Mouse (Mus musculus): ENCODE measurements around the gene Fra10ac1.

Fra10ac1 gene

DNA sequence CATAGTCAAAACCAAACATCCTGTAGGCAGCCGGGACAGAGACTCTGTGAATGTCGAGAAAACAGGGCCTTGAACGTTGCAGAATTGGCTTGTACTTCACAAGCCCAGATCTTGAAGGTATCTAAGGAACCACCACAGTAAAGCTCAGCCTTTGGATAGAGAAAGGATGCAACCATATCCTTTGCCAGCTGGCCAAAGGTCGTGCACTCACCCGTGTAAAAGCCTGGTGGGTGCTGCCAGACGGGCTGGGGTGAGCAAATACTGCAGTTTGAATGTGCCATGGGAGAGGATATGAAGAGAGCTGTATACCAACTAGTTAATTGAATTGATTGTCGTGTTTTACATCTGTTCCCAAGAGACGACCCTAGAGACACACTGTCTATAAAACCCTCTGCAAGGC is 8.1 kb upstream of the Fra10ac1 start:
- DNase-seq (ENCODE audit: low spot score in 2 of 2), result no peak

DNA sequence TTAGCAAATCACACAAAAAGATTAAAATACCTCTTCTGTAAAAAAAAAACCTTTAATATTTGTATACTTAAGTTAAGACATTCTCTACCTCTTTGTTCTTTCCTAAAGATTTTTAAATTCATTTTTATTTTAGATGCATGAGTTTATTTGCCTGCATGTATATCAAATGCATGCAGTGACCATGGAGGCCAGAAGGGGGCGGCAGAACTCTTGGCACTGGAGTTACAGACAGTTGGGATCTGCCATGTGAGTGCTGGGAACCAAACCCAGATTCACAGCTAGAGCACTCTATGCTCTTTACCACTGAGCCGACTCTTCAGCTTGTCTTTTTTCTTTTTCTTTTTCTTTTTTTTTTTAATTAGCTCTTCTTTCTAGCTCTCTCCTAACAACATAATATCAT is 4.7 kb upstream of the Fra10ac1 start:
- no peak for DNase-seq (ENCODE audit: low spot score in 2 of 2)

DNA sequence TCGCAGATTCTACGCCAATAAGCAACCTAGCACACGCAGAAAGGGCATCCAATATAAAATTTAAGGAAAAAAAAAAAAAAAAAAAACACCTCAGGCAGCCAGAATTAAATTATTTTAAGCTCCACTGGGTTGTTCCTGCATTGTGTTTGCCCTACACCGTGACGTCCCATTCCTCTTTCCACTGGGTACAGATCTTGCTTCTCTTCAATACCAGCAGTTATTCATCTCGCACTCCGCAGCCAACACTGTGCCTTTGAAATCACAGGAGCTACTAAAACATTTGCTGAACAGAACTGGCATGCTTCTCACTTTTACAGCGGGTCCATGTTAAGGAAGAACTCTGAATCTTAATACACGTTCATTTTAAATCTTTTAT is 717 bp upstream of the Fra10ac1 start:
- DNase-seq (ENCODE audit: low spot score in 2 of 2), result no peak

DNA sequence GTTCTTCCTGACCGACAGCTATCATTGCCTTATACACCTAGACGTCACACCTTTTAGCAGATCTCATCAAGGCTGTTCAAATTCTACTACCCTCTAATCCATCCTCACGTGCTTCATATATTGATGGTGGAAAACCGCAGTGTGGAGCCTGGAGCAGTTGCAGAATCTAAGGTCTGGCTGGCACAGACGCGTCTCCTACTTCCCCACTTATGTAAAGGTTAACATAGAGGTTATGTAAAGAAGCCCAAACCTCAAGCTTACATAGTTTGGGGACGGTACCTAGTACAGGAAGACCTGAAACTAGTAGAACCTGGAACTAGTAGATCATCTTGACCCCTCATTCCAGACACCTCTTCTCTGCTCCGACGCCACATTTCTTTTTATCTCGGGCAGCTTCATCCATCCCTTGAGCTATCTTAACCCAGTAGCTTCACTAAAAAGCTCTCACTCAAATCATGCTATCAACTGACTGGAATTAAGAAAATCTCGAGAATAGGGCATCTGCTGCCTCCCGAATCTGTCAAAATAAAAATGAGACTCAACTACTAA is 526 bp downstream of the Fra10ac1 start:
- DNase-seq (ENCODE audit: low spot score in 2 of 2), result no peak

DNA sequence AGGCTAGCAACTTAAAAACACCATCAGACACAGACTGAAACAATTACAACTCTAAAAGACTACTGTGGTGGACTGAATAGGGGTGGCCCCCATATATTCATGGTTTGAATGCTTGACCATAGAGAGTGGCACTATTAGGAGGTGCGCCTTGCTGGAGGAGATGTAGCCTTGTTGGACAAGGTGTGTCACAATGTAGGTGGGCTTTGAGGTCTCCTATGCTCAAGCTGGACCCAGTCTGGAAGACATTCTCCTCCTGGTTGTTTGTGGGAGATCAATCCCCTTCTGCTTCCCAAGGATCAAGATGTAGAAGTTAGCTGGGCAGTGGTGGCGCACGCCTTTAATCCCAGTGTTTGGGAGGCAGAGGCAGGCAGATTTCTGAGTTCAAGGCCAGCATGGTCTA is 6.3 kb downstream of the Fra10ac1 start:
- DNase-seq (ENCODE audit: low spot score in 2 of 2), result no peak

DNA sequence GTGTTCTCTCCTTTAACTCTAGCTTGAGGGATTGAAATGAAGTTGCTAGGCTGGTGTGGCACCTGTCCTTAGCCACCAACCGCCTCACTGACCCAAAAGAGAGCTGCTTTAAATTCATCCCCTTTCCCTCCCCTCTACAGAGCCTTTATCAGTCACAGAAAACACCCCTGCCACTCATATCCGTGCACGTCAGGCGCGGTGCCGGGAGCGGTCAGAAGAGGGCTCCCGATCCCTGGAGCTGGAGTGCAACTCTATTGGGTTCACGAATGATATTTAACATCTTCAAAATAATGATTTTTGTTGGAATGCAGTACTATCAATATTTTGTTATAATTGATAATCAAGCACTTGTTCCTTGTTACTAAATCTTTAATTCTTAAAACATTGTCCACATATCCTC is 17.3 kb downstream of the Fra10ac1 start:
- no peak for DNase-seq (ENCODE audit: low spot score in 2 of 2)

DNA sequence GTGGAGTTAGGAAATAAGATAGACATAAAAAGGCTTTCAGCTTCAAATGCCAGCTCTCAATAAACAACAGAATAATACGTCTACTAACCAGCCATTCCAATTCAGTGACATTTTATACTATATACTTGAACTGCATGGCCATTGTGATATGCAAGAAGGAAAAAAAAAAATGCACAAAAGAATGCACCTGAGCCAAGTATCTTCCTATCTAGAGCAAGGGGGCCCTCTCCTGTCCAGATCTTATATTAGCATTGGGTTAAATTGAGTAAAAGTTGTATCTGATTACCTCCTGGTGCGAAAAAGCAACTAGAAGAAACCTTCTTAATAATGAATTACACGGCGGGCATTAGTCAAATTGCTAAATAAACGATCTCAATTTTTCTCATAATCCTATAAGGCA is 25.2 kb downstream of the Fra10ac1 start:
- no peak for DNase-seq (ENCODE audit: low spot score in 2 of 2)

DNA sequence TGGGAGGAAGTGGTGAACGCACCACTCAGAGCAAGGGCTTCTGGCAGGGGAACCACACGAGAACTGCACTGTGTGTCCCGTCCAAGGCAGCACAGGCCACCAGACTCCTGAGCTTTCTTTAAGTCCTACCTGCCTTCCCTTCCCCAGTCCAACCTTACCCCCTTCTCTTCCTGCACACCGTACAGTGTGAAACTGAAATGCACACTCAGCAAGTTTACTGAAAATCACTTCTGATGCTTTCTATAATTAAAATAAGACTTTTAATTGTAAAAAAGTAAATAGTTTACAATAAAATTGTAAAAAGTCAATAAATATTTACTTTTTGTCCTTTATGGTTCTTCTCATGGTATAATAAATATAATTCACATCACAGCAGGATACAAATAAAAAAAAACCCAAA is 28.7 kb downstream of the Fra10ac1 start:
- no peak for DNase-seq (ENCODE audit: low spot score in 2 of 2)

DNA sequence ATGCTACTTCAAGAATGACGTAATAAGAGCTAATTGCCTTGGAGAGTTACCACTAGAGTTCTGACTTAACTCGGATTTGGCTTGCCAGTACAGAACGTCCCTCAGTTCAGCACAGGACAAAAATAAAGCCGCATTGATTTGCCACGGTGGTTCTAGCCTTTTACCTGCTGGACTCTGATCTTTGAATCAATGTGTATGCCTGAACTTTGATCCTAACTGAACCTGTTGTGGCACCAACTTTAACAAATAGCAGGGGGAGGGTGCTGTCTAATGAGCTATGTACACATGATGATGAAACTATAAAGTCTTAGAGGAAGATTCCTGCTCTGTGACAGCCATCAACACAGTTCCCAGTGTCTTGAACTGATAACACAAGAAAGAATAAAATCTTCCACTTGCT is 32.5 kb downstream of the Fra10ac1 start:
- DNase-seq (ENCODE audit: low spot score in 2 of 2), result no peak

DNA sequence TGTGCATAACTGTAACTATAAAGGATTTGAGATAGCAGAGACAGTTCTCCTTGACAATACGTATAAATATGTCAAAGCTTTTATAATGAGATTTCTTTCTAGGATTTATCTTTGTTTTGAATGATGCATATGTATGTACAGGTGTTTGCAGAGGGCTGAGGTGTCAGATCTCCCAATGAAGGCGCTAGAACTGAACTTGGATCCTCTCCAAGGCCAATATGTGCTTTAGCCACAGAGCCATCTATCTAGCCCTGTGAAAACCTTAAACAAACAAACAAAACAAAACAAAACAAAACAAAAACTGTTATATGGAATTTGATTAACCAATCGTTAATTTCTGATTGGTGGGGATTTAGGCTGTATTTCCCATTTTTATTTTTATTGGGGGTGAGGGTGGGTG is 33.4 kb downstream of the Fra10ac1 start:
- no peak for DNase-seq (ENCODE audit: low spot score in 2 of 2)

DNA sequence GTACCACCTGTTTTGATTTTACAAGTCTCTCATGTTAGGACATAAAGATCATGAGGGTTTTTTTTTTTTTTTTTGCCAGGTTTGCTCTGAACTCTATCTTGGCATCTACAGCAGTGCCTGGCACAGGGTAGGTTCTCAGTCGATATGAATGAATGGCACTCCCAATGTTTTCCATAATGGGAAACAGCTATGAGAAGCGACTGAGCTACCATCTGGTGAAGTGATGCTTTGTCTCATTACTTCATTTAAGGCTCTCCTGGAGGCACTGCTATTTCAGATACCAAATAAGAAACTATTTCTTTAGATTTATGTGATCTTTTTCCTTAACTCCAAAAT is 36.6 kb downstream of the Fra10ac1 start:
- no peak for DNase-seq (ENCODE audit: low spot score in 2 of 2)

DNA sequence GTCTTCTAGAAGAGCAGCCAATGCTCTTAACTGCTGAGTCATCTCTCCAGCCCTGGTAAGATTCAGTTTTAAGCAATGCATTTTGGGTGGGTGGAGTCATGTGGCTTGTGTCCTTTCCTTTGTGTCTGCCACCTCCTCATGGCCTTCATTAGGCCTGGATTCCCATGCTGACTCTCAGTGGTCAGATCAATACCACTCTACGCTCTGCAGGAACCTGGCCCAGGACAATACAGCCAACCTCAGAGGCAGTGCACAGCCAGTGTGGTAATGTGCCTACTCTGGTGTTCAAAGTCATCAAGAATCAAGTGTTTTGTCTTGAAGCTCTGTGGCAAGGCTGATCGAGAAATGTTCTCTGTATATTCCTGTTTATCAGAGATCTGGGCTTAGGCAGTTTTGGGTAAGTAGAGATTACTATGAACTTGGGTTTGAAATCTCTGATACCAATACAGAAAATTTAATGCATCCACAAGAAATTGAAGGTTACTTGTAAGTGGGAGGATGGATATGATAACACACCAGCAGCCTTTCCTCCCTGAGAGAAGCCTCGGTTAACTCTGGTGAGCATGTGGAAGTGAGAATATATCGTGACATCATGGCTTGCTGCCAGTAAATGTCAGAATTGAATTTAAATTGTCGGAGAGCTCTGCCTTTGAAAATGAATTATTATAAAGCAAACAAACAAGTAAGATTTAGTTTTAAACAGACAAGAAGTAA is 37.2 kb downstream of the Fra10ac1 start:
- DNase-seq (ENCODE audit: low spot score in 2 of 2), result no peak

DNA sequence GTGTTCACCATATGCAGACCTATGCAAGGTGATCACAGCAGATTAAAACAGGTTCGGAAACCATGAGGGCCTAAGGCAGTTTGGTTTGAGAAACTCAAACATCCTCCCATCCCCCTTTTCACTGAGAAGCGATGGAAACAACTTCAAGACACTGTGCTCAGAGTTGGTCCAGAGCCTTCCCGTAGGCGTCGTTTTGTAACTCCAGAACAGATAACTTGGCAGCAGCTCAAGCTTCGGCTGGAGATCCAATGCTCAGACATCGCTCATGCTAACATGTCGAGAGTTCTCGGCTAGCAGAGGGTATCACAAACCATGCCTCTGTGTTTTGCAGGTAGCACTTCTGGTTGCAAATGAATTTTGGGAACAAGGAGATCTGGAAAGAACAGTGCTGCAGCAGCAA is 44.3 kb downstream of the Fra10ac1 start:
- DNase-seq (ENCODE audit: low spot score in 2 of 2), result no peak

DNA sequence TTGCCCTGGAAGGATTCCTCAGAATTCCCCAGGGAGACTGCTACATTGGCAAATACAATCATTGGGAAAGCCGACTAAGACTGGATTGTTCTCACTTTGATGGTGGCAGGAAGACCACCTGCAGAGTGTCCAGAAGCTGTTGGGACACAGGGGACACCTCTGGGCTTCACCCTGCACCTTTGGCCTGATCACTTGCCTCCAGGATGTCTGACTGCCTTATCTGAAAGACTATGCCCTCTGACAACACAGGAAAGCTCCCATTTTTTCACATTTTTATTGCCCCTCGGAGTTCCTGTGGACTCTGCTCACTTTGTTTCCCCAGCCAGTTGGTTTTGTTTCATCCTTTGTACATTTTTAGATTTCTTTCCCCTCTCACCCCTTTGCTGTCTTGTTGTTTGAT is 59.3 kb downstream of the Fra10ac1 start:
- DNase-seq (ENCODE audit: low spot score in 2 of 2), result no peak

DNA sequence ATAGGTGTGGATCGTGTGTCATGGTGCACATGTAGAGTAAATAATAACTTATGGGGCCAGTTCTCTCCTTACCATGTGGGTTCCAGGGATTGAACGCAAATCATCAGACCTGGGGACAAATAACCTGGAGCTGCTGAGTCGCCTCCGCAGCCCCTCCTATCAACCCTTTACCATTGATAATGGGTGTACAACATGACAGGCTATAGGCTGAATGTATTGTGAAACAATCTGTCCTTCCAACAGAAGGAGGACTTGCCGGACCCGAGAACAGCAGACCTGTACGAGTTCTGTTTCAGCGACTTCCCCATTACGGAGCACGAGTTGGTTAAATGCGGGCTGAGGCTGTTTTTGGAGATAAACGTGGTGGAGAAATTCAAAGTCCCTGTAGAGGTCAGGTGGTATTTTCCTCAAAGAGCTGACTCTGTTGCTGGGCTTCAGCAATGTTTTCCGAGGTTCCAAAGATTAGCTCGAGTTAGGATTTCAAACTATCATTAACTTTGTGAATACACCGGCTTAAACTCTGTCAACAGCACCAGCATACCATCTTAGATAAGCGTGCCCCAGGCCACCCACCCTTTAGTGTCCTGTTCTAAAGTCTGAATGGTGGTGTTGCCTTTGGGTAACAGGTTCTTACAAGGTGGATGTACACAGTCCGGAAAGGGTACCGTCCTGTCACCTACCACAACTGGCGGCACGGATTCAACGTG is 62.2 kb downstream of the Fra10ac1 start:
- DNase-seq (ENCODE audit: low spot score in 2 of 2), result no peak

DNA sequence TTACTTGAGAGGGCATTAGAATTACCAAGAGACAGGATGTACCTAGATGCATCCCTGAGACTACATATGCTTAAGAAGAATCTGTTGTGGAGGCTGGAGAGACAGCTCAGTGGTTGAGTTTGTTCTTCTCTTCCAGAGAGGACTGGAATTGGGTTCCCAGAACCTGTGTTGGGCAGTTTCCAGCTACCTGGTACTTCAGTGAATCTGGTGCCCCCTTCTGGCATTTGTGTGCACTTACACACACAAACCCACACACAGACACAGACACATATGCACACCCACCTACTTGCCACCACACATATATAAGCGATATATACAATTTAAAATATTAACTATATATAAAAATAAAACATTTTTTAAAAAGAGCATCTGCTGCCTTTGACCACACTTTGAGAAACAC is 67.7 kb downstream of the Fra10ac1 start:
- DNase-seq (ENCODE audit: low spot score in 2 of 2), result no peak

DNA sequence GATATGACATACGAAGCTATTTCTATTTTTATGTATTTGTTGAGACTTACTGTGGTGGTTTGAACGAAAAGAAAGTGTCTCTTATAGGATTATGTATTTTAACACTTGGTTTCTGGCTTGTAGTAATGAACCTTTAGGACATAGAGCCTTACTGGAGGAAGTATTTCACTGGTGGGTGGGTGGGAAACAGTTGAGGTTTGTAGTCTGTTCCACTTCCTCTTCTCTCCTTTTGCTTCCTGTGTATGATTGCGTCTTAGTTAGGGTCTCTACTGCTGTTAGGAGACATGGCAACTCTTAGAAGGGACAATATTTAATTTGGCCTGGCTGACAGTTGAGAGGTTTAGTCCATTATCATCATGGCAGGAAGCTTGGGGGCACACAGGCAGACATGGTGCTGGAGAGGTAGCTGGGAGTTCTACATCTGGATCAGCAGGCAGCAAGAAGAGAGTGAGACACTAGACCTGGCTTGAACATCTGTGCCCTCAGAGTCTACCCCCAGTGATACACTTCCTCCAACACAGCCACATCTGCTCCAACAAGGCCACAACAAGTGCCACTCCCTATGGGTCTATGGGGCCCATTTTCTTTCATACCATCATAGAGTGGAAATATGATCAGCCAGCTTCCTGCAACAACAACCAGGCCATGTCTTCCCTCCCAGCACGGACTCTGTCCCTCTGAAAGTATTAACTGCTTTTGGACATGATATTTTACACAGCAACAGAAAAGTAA is 80.2 kb downstream of the Fra10ac1 start:
- DNase-seq (ENCODE audit: low spot score in 2 of 2), result no peak
